Comparison of ENCODE assay signal across 9 mouse cellular contexts in the genomic region with DNA sequence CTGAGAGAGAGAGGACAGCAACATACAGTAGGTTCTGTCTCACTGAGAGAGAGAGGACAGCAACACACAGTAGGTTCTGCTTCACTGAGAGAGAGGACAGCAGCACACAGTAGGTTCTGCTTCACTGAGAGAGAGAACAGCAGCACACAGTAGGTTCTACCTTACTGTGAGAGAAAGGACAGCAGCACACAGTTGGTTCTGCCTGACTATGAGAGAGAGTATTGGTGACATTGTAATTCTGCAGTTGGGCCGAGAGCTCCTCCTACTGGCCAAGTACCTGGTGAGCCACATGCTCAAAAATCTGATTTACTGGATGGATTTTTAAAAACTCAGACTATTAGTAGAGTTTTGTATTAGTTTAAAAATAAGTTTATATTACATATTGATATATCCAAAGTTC. TPM values are rescaled to one million over a fixed set of nuclear protein-coding genes. Genes with fewer than 3 reads are reported as not detected.
DNase-seq lines count a peak whose midpoint lies in the region; ATAC-seq and TF ChIP-seq lines count a peak whose summit lies in the region.
"Had no signal": no experiment of that assay in that cellular context is flagged by ENCODE, and none has a peak within 500 bp of the region (broad histone marks: within the 10 kb centered on the region; RNA-seq: fewer than 3 reads in every experiment).

No protein-coding gene starts in this region.

- H3K27ac ChIP-seq in ES-E14 (ENCODE audit: insufficient read depth, low read depth, low read length, poor library complexity, severe bottlenecking) = no peak overlapping the region
- H3K27ac ChIP-seq in lung, embryonic 16.5 days (ENCODE audit: low read length) = no peak overlapping the region
- H3K27ac ChIP-seq: macrophage had no signal

- H3K36me3 ChIP-seq in ES-E14 (ENCODE audit: control insufficient read depth, insufficient read depth, low read length, poor library complexity, severe bottlenecking) = peaks cover 12% of the 10 kb centered on the region; the same call in 1 of the 2 replicates
- H3K36me3 ChIP-seq in lung, embryonic 16.5 days (ENCODE audit: control insufficient read depth, insufficient read depth, low read length) = 0 out of 2 replicates have a peak, but pooled peaks cover 2% of the 10 kb centered on the region

- DNase-seq in ES-E14 (ENCODE audit: low read depth, low spot score) = peak; percentile 29
- DNase-seq in adrenal gland, postnatal 36 days = peak; percentile 73 to 79
- DNase-seq in embryo, embryonic 9.5 days (ENCODE audit: extremely low spot score) = peak; percentile 48
- DNase-seq in heart, postnatal 14 days = peak; percentile 75 to 86
- DNase-seq in large intestine, adult 2 months (ENCODE audit: low read depth, low spot score) = peak; percentile 29
- peak; percentile 74 for DNase-seq in retina, postnatal 1 day
- DNase-seq in urinary bladder, postnatal 25 days (ENCODE audit: low spot score) = peak; percentile 66

- H3K4me3 ChIP-seq in ES-E14 (ENCODE audit: insufficient read depth in 1 of 2, low read depth in 1 of 2, low read length in 2 of 2, poor library complexity in 1 of 2, severe bottlenecking in 1 of 2) = no peak overlapping the region
- H3K4me3 ChIP-seq in lung, embryonic 16.5 days (ENCODE audit: low read length) = no peak overlapping the region

- no peak overlapping the region for H3K4me2 ChIP-seq in lung, embryonic 16.5 days (ENCODE audit: low read depth, low read length)

- in situ Hi-C loops in ES-E14 (cut with MboI; ENCODE audit: low sequenced_read_pairs in 2 of 2, unreplicated experiment in 2 of 2) = loop anchor here (5.0 to 25.0 kb wide), 2 partner anchors 221 to 226 kb away; no protein-coding TSS in a partner anchor

- H3K4me1 ChIP-seq in ES-E14 (ENCODE audit: control insufficient read depth in 2 of 2, insufficient read depth in 2 of 2, low read length in 2 of 2, poor library complexity in 1 of 2) = no peaks in the 10 kb centered on the region; a peak in 1 of 4 replicates
- H3K4me1 ChIP-seq in lung, embryonic 16.5 days (replicated peaks; ENCODE audit: control insufficient read depth, insufficient read depth, low read length) = no peaks in the 10 kb centered on the region

- no peak overlapping the region for H3K9ac ChIP-seq in ES-E14 (ENCODE audit: insufficient read depth, low read depth, low read length, poor library complexity, severe bottlenecking)
- no peak overlapping the region for H3K9ac ChIP-seq in lung, embryonic 16.5 days (ENCODE audit: low read length)

- H3K27me3 ChIP-seq in lung, embryonic 16.5 days (ENCODE audit: control insufficient read depth, insufficient read depth, low read depth, low read length) = no peaks in the 10 kb centered on the region

- WGBS in large intestine, adult 2 months = 9% methylated on average over 1 of the region's 1 CpGs
- 5% methylated on average over 1 of the region's 1 CpGs for WGBS in lung, embryonic 16.5 days

- intact Hi-C loops in heart, postnatal 14 days (cut with DNase I) = loop anchor here (1.0 to 5.0 kb wide), 4 partner anchors 101 to 526 kb away; a partner anchor contains a TSS

- ATAC-seq in lung, embryonic 16.5 days (ENCODE audit: low read depth) = peak; percentile 38; the same call in 1 of the 2 replicates

- no peaks in the 10 kb centered on the region for H3K9me3 ChIP-seq in ES-E14 (ENCODE audit: control insufficient read depth, insufficient read depth, low read depth, low read length)
- H3K9me3 ChIP-seq in lung, embryonic 16.5 days (ENCODE audit: control insufficient read depth, low read length) = no peaks in the 10 kb centered on the region

TF ChIP-seq in ES-E14, 5 proteins besides CTCF, POLR2A, EP300 and RAD21:
- TF ChIP-seq ZC3H11A (IDR thresholded peaks at IDR 0.05; ENCODE audit: borderline replicate concordance, low read depth, low read length) (peak; percentile 74; the same call in 1 of the 2 replicates), HCFC1 (IDR thresholded peaks at IDR 0.05; ENCODE audit: borderline replicate concordance, insufficient read depth, low read length) (no peak), ZNF384 (IDR thresholded peaks at IDR 0.05; ENCODE audit: low read depth, low read length) (no peak), MAFK (IDR thresholded peaks at IDR 0.05; ENCODE audit: insufficient read depth, low read depth, low read length) (no peak)
TF ChIP-seq in ES-E14: peak in this region for 1.

RNA-seq across cellular contexts. Expression of a gene that starts 47.6 kb away (rescaled TPM):
- total RNA-seq in ES-E14 (2012; rRNA removed) = not detected in 2 replicates
- total RNA-seq in adrenal gland, postnatal 36 days (2021) = not detected
- total RNA-seq in heart, postnatal 14 days (2021) = not detected
- polyA plus RNA-seq in large intestine, adult 2 months (2012; rRNA removed) = 21.9 and 55.0 TPM in 2 replicates
- 0.75 TPM in 1 of 2 replicates, not detected in the other for polyA plus RNA-seq in lung, embryonic 16.5 days (2015; fragmentation: Nextera tagmentation; extraction: Ambion mirVana)
- polyA plus RNA-seq: macrophage had no signal

Comparison
In these comparisons a context has a peak if more than half of its experiments do, and no peak if none do; other contexts are left out.
1. DNase-seq: peak in every context shown above with its lines; median percentile 80 in heart, postnatal 14 days; 76 in adrenal gland, postnatal 36 days; 74 in retina, postnatal 1 day; 66 in urinary bladder, postnatal 25 days; 48 in embryo, embryonic 9.5 days; 29 in ES-E14; 29 in large intestine, adult 2 months.